Mouse (Mus musculus): Measurements from ENCODE around the gene Hipk3. TPM values are rescaled to one million over a fixed set of nuclear protein-coding genes. Genes with fewer than 3 reads are reported as not detected.

Hipk3 gene
- total RNA-seq, 1 experiment = 11.1 TPM

DNA sequence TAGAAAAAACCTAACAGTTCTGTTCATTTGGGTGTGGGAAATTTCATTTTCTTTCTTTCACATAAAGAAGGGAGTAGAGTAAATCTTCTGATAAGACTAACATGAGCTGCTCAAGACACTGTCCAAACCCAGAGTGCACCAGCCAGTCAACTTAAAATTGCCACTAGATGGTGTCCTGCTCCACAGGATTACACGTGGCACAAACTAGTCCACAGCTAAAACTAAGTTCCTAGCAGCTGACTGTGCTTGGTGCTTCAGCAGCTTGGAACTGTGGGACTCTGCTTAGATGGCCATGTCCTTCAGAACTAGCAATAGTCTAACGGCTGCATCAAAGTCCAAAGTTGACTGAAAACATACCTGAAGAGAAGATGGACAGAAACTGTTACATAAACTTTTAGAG lies 49.5 kb downstream of the Hipk3 start:
- peak; percentile 59; the same call in 1 of the 2 replicates for TF ChIP-seq ZC3H11A (IDR thresholded peaks at IDR 0.05; ENCODE audit: borderline replicate concordance, low read depth, low read length)
- no peak for TF ChIP-seq HCFC1 (IDR thresholded peaks at IDR 0.05; ENCODE audit: borderline replicate concordance, insufficient read depth, low read length)
- TF ChIP-seq MAFK (IDR thresholded peaks at IDR 0.05; ENCODE audit: insufficient read depth, low read depth, low read length) = no peak
- no peak for TF ChIP-seq ZNF384 (IDR thresholded peaks at IDR 0.05; ENCODE audit: low read depth, low read length)
- in situ Hi-C loops (cut with MboI; ENCODE audit: low sequenced_read_pairs in 2 of 2, unreplicated experiment in 2 of 2) = loop anchor here in 1 of 2 experiments (25.0 kb wide), 1 partner anchor 307 kb away; no protein-coding TSS in a partner anchor
- Histone ChIP-seq H3K9me3 (ENCODE audit: control insufficient read depth, insufficient read depth, low read depth, low read length) (no peaks in the 10 kb centered on the region), H3K4me1 (ENCODE audit: control insufficient read depth in 2 of 2, insufficient read depth in 2 of 2, low read length in 2 of 2, poor library complexity in 1 of 2) (no peaks in the 10 kb centered on the region; a peak in 1 of 4 replicates), H3K9ac (ENCODE audit: insufficient read depth, low read depth, low read length, poor library complexity, severe bottlenecking) (no peak overlapping the region), H3K27ac (ENCODE audit: insufficient read depth, low read depth, low read length, poor library complexity, severe bottlenecking) (no peak overlapping the region), H3K4me3 (ENCODE audit: insufficient read depth in 1 of 2, low read depth in 1 of 2, low read length in 2 of 2, poor library complexity in 1 of 2, severe bottlenecking in 1 of 2) (no peak overlapping the region), H3K36me3 (ENCODE audit: control insufficient read depth, insufficient read depth, low read length, poor library complexity, severe bottlenecking) (no peaks in the 10 kb centered on the region)
- peak; percentile 37 for DNase-seq (ENCODE audit: low read depth, low spot score)

DNA sequence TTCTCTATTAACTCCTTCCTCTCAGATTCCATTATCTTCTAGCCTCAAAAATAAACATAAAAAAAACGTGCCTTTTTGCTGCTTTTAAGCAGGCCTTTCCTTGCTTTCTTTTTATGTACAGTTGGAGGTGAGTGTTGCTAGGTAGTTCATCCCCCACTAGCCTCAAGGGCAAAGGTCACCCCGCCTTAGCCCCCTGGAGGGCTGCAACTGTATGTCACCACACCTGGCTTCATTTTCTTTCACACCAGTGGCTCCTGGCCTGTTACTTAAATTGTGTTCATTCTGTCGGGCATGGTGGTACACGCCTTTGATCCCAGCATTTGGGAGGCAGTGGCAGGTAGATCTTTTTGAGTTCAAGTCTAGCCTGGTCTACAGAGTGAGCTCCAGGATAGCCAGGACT lies 51.9 kb downstream of the Hipk3 start:
- 0 out of 2 replicates have a peak overlapping the region, but pooled peaks have one; percentile 9 for H3K27ac ChIP-seq (ENCODE audit: insufficient read depth, low read depth, low read length, poor library complexity, severe bottlenecking)
- peaks cover 3% of the 10 kb centered on the region; the same call in 1 of the 2 replicates for H3K36me3 ChIP-seq (ENCODE audit: control insufficient read depth, insufficient read depth, low read length, poor library complexity, severe bottlenecking)
- H3K9me3 ChIP-seq (ENCODE audit: control insufficient read depth, insufficient read depth, low read depth, low read length) = no peaks in the 10 kb centered on the region
- in situ Hi-C loops (cut with MboI; ENCODE audit: low sequenced_read_pairs in 2 of 2, unreplicated experiment in 2 of 2) = loop anchor here in 1 of 2 experiments (25.0 kb wide), 1 partner anchor 305 kb away; no protein-coding TSS in a partner anchor
- no peak overlapping the region for H3K9ac ChIP-seq (ENCODE audit: insufficient read depth, low read depth, low read length, poor library complexity, severe bottlenecking)
- no peaks in the 10 kb centered on the region; a peak in 1 of 4 replicates for H3K4me1 ChIP-seq (ENCODE audit: control insufficient read depth in 2 of 2, insufficient read depth in 2 of 2, low read length in 2 of 2, poor library complexity in 1 of 2)
- no peak overlapping the region for H3K4me3 ChIP-seq (ENCODE audit: insufficient read depth in 1 of 2, low read depth in 1 of 2, low read length in 2 of 2, poor library complexity in 1 of 2, severe bottlenecking in 1 of 2)
- TF ChIP-seq CHD2 (IDR thresholded peaks at IDR 0.05; ENCODE audit: low read depth, low read length) (no peak), ZC3H11A (IDR thresholded peaks at IDR 0.05; ENCODE audit: borderline replicate concordance, low read depth, low read length) (no peak), ZNF384 (IDR thresholded peaks at IDR 0.05; ENCODE audit: low read depth, low read length) (no peak), MAFK (IDR thresholded peaks at IDR 0.05; ENCODE audit: insufficient read depth, low read depth, low read length) (no peak), HCFC1 (IDR thresholded peaks at IDR 0.05; ENCODE audit: borderline replicate concordance, insufficient read depth, low read length) (no peak)
- peak; percentile 21 for DNase-seq (ENCODE audit: low read depth, low spot score)

DNA sequence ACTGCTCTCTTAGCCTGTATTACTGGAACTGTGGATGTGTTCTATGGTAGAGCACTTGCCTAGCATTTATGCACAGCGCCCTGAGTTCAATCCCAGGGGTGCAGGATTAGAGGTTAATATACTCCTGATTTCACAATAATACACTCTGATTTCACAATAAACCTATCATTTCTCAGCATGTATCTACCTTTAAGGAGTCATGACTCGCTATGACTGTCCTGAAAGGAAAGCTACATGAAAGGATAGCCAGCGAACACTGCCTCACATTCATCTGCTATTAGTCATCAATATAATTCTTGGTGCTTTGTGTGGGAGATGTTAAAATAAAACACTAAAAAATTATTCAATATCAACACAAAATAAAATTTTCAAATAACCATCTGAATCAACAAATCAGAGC lies 58.0 kb downstream of the Hipk3 start:
- H3K9me3 ChIP-seq (ENCODE audit: control insufficient read depth, insufficient read depth, low read depth, low read length) = no peaks in the 10 kb centered on the region
- H3K4me3 ChIP-seq (ENCODE audit: insufficient read depth in 1 of 2, low read depth in 1 of 2, low read length in 2 of 2, poor library complexity in 1 of 2, severe bottlenecking in 1 of 2) = no peak overlapping the region
- H3K27ac ChIP-seq (ENCODE audit: insufficient read depth, low read depth, low read length, poor library complexity, severe bottlenecking) = no peak overlapping the region
- H3K4me1 ChIP-seq (ENCODE audit: control insufficient read depth in 2 of 2, insufficient read depth in 2 of 2, low read length in 2 of 2, poor library complexity in 1 of 2) = no peaks in the 10 kb centered on the region
- peaks cover 4% of the 10 kb centered on the region; the same call in 1 of the 2 replicates for H3K36me3 ChIP-seq (ENCODE audit: control insufficient read depth, insufficient read depth, low read length, poor library complexity, severe bottlenecking)
- TF ChIP-seq HCFC1 (IDR thresholded peaks at IDR 0.05; ENCODE audit: borderline replicate concordance, insufficient read depth, low read length) = no peak
- TF ChIP-seq MAFK (IDR thresholded peaks at IDR 0.05; ENCODE audit: insufficient read depth, low read depth, low read length) = no peak
- no peak for TF ChIP-seq CHD2 (IDR thresholded peaks at IDR 0.05; ENCODE audit: low read depth, low read length)
- no peak for TF ChIP-seq ZC3H11A (IDR thresholded peaks at IDR 0.05; ENCODE audit: borderline replicate concordance, low read depth, low read length)
- TF ChIP-seq ZNF384 (IDR thresholded peaks at IDR 0.05; ENCODE audit: low read depth, low read length) = no peak
- DNase-seq (ENCODE audit: low read depth, low spot score) = no peak
- in situ Hi-C loops (cut with MboI; ENCODE audit: low sequenced_read_pairs in 2 of 2, unreplicated experiment in 2 of 2) = loop anchor here in 1 of 2 experiments (25.0 kb wide), 1 partner anchor 299 kb away; no protein-coding TSS in a partner anchor
- H3K9ac ChIP-seq (ENCODE audit: insufficient read depth, low read depth, low read length, poor library complexity, severe bottlenecking) = no peak overlapping the region

DNA sequence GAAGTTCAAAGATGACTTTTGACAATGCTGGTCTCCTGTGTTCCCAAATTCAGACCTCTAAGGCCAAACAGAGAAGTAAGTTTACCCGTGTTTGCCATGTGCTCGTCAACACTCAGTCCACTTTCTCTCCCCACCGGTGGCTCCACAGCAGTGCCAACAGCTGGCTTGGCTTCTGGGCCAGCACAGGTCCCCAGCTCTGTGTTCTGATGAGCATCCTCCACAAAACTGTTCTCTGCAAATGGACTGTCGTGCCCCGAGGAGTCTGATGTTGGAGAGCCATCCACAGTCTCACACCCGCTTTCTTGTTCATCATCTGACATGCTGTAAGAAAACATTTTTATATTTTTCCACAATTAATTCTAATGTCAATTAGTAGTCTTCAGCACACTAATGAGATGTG lies 63.2 kb downstream of the Hipk3 start:
- peaks cover 6% of the 10 kb centered on the region; the same call in 1 of the 2 replicates for H3K36me3 ChIP-seq (ENCODE audit: control insufficient read depth, insufficient read depth, low read length, poor library complexity, severe bottlenecking)

More for the DNA sequence above, 63.2 kb downstream of the Hipk3 start:
- TF ChIP-seq ZC3H11A (IDR thresholded peaks at IDR 0.05; ENCODE audit: borderline replicate concordance, low read depth, low read length) (no peak), MAFK (IDR thresholded peaks at IDR 0.05; ENCODE audit: insufficient read depth, low read depth, low read length) (no peak), ZNF384 (IDR thresholded peaks at IDR 0.05; ENCODE audit: low read depth, low read length) (no peak), CHD2 (IDR thresholded peaks at IDR 0.05; ENCODE audit: low read depth, low read length) (no peak)
- no peak overlapping the region for H3K27ac ChIP-seq (ENCODE audit: insufficient read depth, low read depth, low read length, poor library complexity, severe bottlenecking)
- H3K4me3 ChIP-seq (ENCODE audit: insufficient read depth in 1 of 2, low read depth in 1 of 2, low read length in 2 of 2, poor library complexity in 1 of 2, severe bottlenecking in 1 of 2) = no peak overlapping the region
- no peaks in the 10 kb centered on the region for H3K9me3 ChIP-seq (ENCODE audit: control insufficient read depth, insufficient read depth, low read depth, low read length)
- H3K9ac ChIP-seq (ENCODE audit: insufficient read depth, low read depth, low read length, poor library complexity, severe bottlenecking) = no peak overlapping the region
- in situ Hi-C loops (cut with MboI; ENCODE audit: low sequenced_read_pairs in 2 of 2, unreplicated experiment in 2 of 2) = loop anchor here in 1 of 2 experiments (25.0 kb wide), 1 partner anchor 294 kb away; no protein-coding TSS in a partner anchor
- H3K4me1 ChIP-seq (ENCODE audit: control insufficient read depth in 2 of 2, insufficient read depth in 2 of 2, low read length in 2 of 2, poor library complexity in 1 of 2) = no peaks in the 10 kb centered on the region
- DNase-seq (ENCODE audit: low read depth, low spot score) = no peak

All from ES-E14 (cell line).